Mouse (Mus musculus) liver, postnatal 0 days (tissue): ENCODE results near the gene Slc45a1. TPM values are rescaled to one million over a fixed set of nuclear protein-coding genes. Genes with fewer than 3 reads are reported as not detected.

Experiments
- ATAC-seq: fragments of 200-750 bp; cut with Nextera tagmentation; 2 replicates; pipeline ENCODE4 v1.8.0; 2017; ENCODE audit warnings: mild to moderate bottlenecking, moderate library complexity
- DNase-seq: peaks from one replicate; pipeline ENCODE4 v3.0.0-alpha.2; 2016
- H3K27ac ChIP-seq: fragments of 300-500 bp; sonication (generic); 2 replicates; pipeline ENCODE4 v1.5.1; 2014; ENCODE audit warnings: antibody characterized with exemption, moderate library complexity, mild to moderate bottlenecking, low read depth
- H3K27me3 ChIP-seq: fragments of 300-500 bp; sonication (generic); 2 replicates; pipeline ENCODE4 v1.6.1; 2014; ENCODE audit warnings: low read length, control low read depth, mixed read lengths; ENCODE audit not compliant: insufficient read depth
- H3K36me3 ChIP-seq: fragments of 300-500 bp; sonication (generic); replicated peaks from 2 replicates; pipeline ENCODE4 v1.6.1; 2014; ENCODE audit warnings: mild to moderate bottlenecking, control low read depth, low read length, moderate library complexity, mixed read lengths; ENCODE audit not compliant: insufficient read depth
- H3K4me1 ChIP-seq: fragments of 300-500 bp; sonication (generic); 2 replicates; pipeline ENCODE4 v1.6.1; 2014; ENCODE audit warnings: antibody characterized with exemption, mild to moderate bottlenecking, control low read depth; ENCODE audit not compliant: insufficient read depth
- H3K4me2 ChIP-seq: fragments of 300-500 bp; sonication (generic); 2 replicates; pipeline ENCODE4 v1.6.1; 2014; ENCODE audit warnings: low read depth, mild to moderate bottlenecking, low read length, moderate library complexity, mixed read lengths
- H3K4me3 ChIP-seq: fragments of 300-500 bp; sonication (generic); 2 replicates; pipeline ENCODE4 v1.5.1; 2014; ENCODE audit warnings: low read depth, low read length
- H3K9ac ChIP-seq: fragments of 300-500 bp; sonication (generic); replicated peaks from 2 replicates; pipeline ENCODE4 v1.6.1; 2014; ENCODE audit warnings: mild to moderate bottlenecking, moderate library complexity
- H3K9me3 ChIP-seq: fragments of 300-500 bp; sonication (generic); 2 replicates; pipeline ENCODE4 v1.6.1; 2016; ENCODE audit warnings: mild to moderate bottlenecking, control low read depth, low read length, mixed read lengths
- CTCF ChIP-seq: sonication (generic); IDR thresholded peaks from 2 replicates; pipeline ENCODE4 v1.5.1; 2016; ENCODE audit warnings: antibody characterized with exemption, low read depth
- EP300 ChIP-seq: IDR thresholded peaks from 2 replicates; pipeline ENCODE4 v1.6.1; 2016; ENCODE audit warnings: antibody characterized with exemption, low read depth, mild to moderate bottlenecking
- WGBS: fragments of 180-500 bp; shearing (Covaris S2); extraction: QIAGEN DNeasy Blood & Tissue Kit; methylation state at CpG from one replicate; pipeline ENCODE4 v1.1.7; 2014; ENCODE audit not compliant: insufficient replicate concordance; 5-methylcytosine and 5-hydroxymethylcytosine counted together
- polyA plus RNA-seq: library from polyadenylated mRNA; unstranded; fragments of >200 nt; fragmentation: Nextera tagmentation; extraction: Ambion mirVana; gene quantifications from 2 replicates; pipeline ENCODE4 v1.2.1, GENCODE M21; 2015

The Slc45a1 gene
- polyA plus RNA-seq, 1 experiment from 2014 or later, result not detected

DNA sequence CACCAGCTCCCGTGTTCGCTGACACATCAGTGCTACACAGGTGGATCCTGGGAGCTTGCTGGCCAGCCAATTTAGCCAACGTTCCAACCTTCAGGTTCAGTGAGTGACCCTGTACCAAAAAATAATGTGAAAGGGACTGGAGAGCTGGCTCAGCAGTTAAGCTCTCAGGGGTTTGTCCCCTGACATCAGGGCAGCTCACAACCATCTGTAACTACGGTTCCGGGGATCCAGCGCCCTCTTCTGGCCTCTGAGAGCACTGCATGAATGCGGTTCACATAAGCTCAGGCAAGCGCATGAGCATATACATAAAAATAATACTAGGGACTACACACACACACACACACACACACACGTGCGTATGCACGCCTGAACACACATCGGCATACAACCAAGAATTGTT is 11.2 kb upstream of the Slc45a1 start:
- no peak overlapping the region for H3K27ac ChIP-seq
- H3K36me3 ChIP-seq, result no peaks in the 10 kb centered on the region
- no peak for ATAC-seq
- no peak overlapping the region for H3K9ac ChIP-seq
- DNase-seq, result peak; percentile 60
- H3K4me3 ChIP-seq, result no peak overlapping the region
- H3K9me3 ChIP-seq, result no peaks in the 10 kb centered on the region
- TF ChIP-seq CTCF, result peak; percentile 71
- TF ChIP-seq EP300, result no peak
- WGBS, result 56% methylated on average over 12 of the region's 12 CpGs
- no peak overlapping the region for H3K4me2 ChIP-seq
- no peaks in the 10 kb centered on the region for H3K27me3 ChIP-seq
- no peaks in the 10 kb centered on the region for H3K4me1 ChIP-seq

GRCm38 (mm10) chr4:150661886-150662285 is 9.9 kb upstream of the Slc45a1 start:
- Histone ChIP-seq H3K27me3 (no peaks in the 10 kb centered on the region), H3K4me1 (no peaks in the 10 kb centered on the region), H3K36me3 (no peaks in the 10 kb centered on the region), H3K27ac (no peak overlapping the region), H3K9ac (no peak overlapping the region), H3K4me3 (no peak overlapping the region), H3K9me3 (no peaks in the 10 kb centered on the region), H3K4me2 (no peak overlapping the region)
- TF ChIP-seq CTCF, result no peak
- no peak for TF ChIP-seq EP300
- WGBS, result 21% methylated on average over 13 of the region's 13 CpGs
- DNase-seq, result peak; percentile 11
- ATAC-seq, result no peak

DNA sequence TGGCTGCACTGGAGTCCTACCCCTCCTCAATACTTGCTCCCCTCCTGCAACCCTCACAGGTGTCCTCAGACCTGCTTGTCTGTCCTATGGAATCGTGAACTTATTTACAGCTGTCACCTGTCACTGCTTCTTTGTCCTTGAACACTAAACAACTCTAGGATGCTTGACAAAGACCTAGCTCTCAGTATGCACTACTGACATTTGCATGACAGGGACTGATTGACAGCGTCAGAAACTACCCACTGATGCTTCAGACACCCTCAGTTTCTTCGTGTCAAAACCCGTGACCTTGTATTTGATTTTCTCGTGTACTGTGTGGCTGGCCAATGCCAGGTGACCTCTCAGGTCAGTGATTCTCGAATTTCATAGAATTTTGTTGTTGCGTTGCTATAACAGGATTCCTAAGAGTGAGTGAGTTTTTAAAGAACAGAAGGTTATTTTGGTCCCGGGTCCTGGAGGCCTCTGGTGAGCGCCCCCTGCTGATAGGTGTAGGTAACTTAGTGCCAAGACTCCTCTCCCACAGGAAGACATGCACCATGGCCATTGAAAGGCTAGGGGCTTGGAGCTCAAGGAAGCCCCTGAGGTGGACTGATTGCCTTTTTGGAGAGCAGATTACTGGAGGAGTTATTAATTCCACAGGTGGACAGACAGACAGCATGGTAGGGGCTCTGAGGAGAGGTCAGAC is 8.1 kb upstream of the Slc45a1 start:
- TF ChIP-seq EP300, result no peak
- peak; percentile 44 for TF ChIP-seq CTCF
- 61% methylated on average over 9 of the region's 9 CpGs for WGBS
- Histone ChIP-seq H3K27me3 (no peaks in the 10 kb centered on the region), H3K4me1 (no peaks in the 10 kb centered on the region), H3K9me3 (peaks cover 3% of the 10 kb centered on the region; the same call in 1 of the 2 replicates), H3K27ac (no peak overlapping the region), H3K4me3 (no peak overlapping the region), H3K36me3 (no peaks in the 10 kb centered on the region), H3K4me2 (no peak overlapping the region), H3K9ac (no peak overlapping the region)
- ATAC-seq (no peak), DNase-seq (no peak)

GRCm38 (mm10) chr4:150656504-150656903 is 4.5 kb upstream of the Slc45a1 start:
- no peak overlapping the region for H3K4me2 ChIP-seq
- no peak for DNase-seq
- ATAC-seq, result no peak
- no peak overlapping the region for H3K9ac ChIP-seq
- no peak overlapping the region for H3K4me3 ChIP-seq
- peaks cover 10% of the 10 kb centered on the region for H3K27me3 ChIP-seq
- H3K9me3 ChIP-seq, result peaks cover 3% of the 10 kb centered on the region; the same call in 1 of the 2 replicates
- no peak overlapping the region for H3K27ac ChIP-seq
- H3K4me1 ChIP-seq, result no peaks in the 10 kb centered on the region; the same call in 1 of the 2 replicates
- WGBS, result 84% methylated on average over 6 of the region's 6 CpGs
- H3K36me3 ChIP-seq, result no peaks in the 10 kb centered on the region
- TF ChIP-seq EP300, result no peak
- TF ChIP-seq CTCF, result peak; percentile 43

- 4% methylated on average over 17 of the region's 17 CpGs for WGBS
- DNase-seq, result peak; percentile 88
- H3K4me1 ChIP-seq, result no peaks in the 10 kb centered on the region; the same call in 1 of the 2 replicates
- peak overlapping the region; percentile 22; the same call in 1 of the 2 replicates for H3K4me2 ChIP-seq
- peaks cover 14% of the 10 kb centered on the region for H3K27me3 ChIP-seq
- H3K27ac ChIP-seq, result no peak overlapping the region
- peaks cover 3% of the 10 kb centered on the region; the same call in 1 of the 2 replicates for H3K9me3 ChIP-seq
- H3K9ac ChIP-seq, result no peak overlapping the region
- ATAC-seq, result peak; percentile 85
- H3K36me3 ChIP-seq, result no peaks in the 10 kb centered on the region
- TF ChIP-seq CTCF (peak; percentile 95), EP300 (no peak)
- no peak overlapping the region for H3K4me3 ChIP-seq
These were observed 4.0 kb upstream of the Slc45a1 start for GRCm38 (mm10) chr4:150655989-150656388.

DNA sequence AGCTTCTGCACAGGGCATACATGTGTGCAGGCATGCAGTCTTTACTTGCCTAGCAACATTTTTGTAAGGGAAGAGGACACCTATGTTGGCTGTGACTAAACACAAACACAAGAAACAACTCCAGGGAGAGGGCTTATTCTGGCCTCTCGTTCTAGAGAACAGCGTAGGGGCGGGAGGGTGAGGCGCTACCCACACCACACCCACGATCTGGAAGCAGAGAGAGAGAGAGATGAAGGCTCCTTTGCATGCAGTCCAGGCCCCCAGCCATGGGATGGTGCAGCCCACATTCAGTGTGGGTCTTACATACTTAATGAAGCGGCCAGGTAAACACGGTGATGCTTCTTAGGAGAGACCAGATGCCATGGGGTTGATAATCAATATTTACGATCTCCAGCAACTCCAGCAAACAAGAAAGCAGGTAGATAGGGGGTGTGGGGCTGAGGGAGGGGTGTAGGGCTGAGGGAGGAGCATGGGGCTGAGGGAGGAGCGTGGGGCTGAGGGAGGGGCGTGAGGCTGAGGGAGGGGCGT is 1.2 kb upstream of the Slc45a1 start:
- Histone ChIP-seq H3K9me3 (peaks cover 3% of the 10 kb centered on the region; the same call in 1 of the 2 replicates), H3K9ac (no peak overlapping the region), H3K36me3 (no peaks in the 10 kb centered on the region), H3K4me1 (no peaks in the 10 kb centered on the region; the same call in 1 of the 2 replicates), H3K27ac (no peak overlapping the region), H3K4me3 (no peak overlapping the region), H3K4me2 (no peak overlapping the region), H3K27me3 (peaks cover 14% of the 10 kb centered on the region)
- DNase-seq, result no peak
- no peak for TF ChIP-seq CTCF
- no peak for TF ChIP-seq EP300
- ATAC-seq, result no peak
- WGBS, result 29% methylated on average over 11 of the region's 11 CpGs
